Mouse (Mus musculus) small intestine, adult 2 months (tissue): ENCODE data around the gene Nlrp6.

Experiments
- CTCF ChIP-seq: fragments of 200-500 bp; IDR thresholded peaks from 2 replicates; pipeline ENCODE4 v1.5.1; 2012; ENCODE audit warnings: low read depth, mild to moderate bottlenecking, control low read depth, inconsistent platforms, low read length, moderate library complexity, mixed read lengths; ENCODE audit not compliant: insufficient replicate concordance, insufficient read length; ENCODE audit errors: extremely low read depth
- POLR2A ChIP-seq: fragments of 200-500 bp; IDR thresholded peaks from 2 replicates; pipeline ENCODE4 v1.6.1; 2012; ENCODE audit warnings: low read depth, mild to moderate bottlenecking, control low read depth, inconsistent platforms, low read length, moderate library complexity

GRCm38 (mm10) chr7:140914031-140914690 lies 6.5 kb upstream of the Nlrp6 start:
- TF ChIP-seq CTCF (no peak), POLR2A (no peak)
